Mouse (Mus musculus) stomach, embryonic 15.5 days (tissue): ENCODE measurements around the gene Lfng. TPM values are rescaled to one million over a fixed set of nuclear protein-coding genes. Genes with fewer than 3 reads are reported as not detected.

Experiments
- ATAC-seq: fragments of 200-750 bp; cut with Nextera tagmentation; 2 replicates; pipeline ENCODE4 v1.8.0; 2017; ENCODE audit warnings: low read depth, moderate number of reproducible peaks, moderate TSS enrichment; ENCODE audit not compliant: insufficient read depth, low FRiP score
- H3K27ac ChIP-seq: fragments of 300-500 bp; sonication (generic); 2 replicates; pipeline ENCODE4 v1.5.1; 2015; ENCODE audit warnings: mild to moderate bottlenecking, inconsistent platforms
- H3K27me3 ChIP-seq: fragments of 300-500 bp; sonication (generic); replicated peaks from 2 replicates; pipeline ENCODE4 v1.6.1; 2015; ENCODE audit warnings: inconsistent platforms
- H3K36me3 ChIP-seq: fragments of 300-500 bp; sonication (generic); 2 replicates; pipeline ENCODE4 v1.6.1; 2015; ENCODE audit warnings: inconsistent platforms
- H3K4me1 ChIP-seq: fragments of 300-500 bp; sonication (generic); 2 replicates; pipeline ENCODE4 v1.6.1; 2015; ENCODE audit warnings: inconsistent platforms
- H3K4me2 ChIP-seq: fragments of 300-500 bp; sonication (generic); 2 replicates; pipeline ENCODE4 v1.6.1; 2015; ENCODE audit warnings: mild to moderate bottlenecking, inconsistent platforms
- H3K4me3 ChIP-seq: fragments of 300-500 bp; sonication (generic); replicated peaks from 2 replicates; pipeline ENCODE4 v1.5.1; 2015; ENCODE audit warnings: inconsistent platforms
- H3K9ac ChIP-seq: fragments of 300-500 bp; sonication (generic); 2 replicates; pipeline ENCODE4 v1.6.1; 2015; ENCODE audit warnings: inconsistent platforms
- H3K9me3 ChIP-seq: fragments of 300-500 bp; sonication (generic); 2 replicates; pipeline ENCODE4 v1.6.1; 2016; ENCODE audit warnings: inconsistent platforms
- WGBS: fragments of 180-500 bp; shearing (Covaris S2); methylation state at CpG from one replicate; pipeline ENCODE4 v1.1.7; 2015; 5-methylcytosine and 5-hydroxymethylcytosine counted together
- polyA plus RNA-seq: library from polyadenylated mRNA; unstranded; fragments of >200 nt; fragmentation: Nextera tagmentation; extraction: Ambion mirVana; gene quantifications from 2 replicates; pipeline ENCODE4 v1.2.1, GENCODE M21; 2015

The Lfng gene
- polyA plus RNA-seq = 24.5 and 25.6 TPM in 2 replicates

GRCm38 (mm10) chr5:140607001-140607835 lies at the start of gene Lfng:
Gene Lfng, plus strand, starts transcription at chr5:140607320.
- under 1% methylated on average over 91 of the region's 91 CpGs for WGBS
- Histone ChIP-seq H3K4me1 (peaks cover 59% of the 10 kb centered on the region), H3K27me3 (peaks cover 12% of the 10 kb centered on the region)

GRCm38 (mm10) chr5:140562601-140563000 lies 44.5 kb upstream of the Lfng start:
- no peak overlapping the region for H3K4me3 ChIP-seq
- H3K27me3 ChIP-seq = no peaks in the 10 kb centered on the region
- no peak overlapping the region for H3K4me2 ChIP-seq
- H3K36me3 ChIP-seq = no peaks in the 10 kb centered on the region
- WGBS = 80% methylated on average over 9 of the region's 9 CpGs
- no peak overlapping the region for H3K9ac ChIP-seq
- H3K4me1 ChIP-seq = peaks cover 33% of the 10 kb centered on the region
- no peak overlapping the region for H3K27ac ChIP-seq
- no peaks in the 10 kb centered on the region for H3K9me3 ChIP-seq
- ATAC-seq = no peak

More at GRCm38 (mm10) chr5:140607001-140607835, at the start of gene Lfng:
- H3K36me3 ChIP-seq = no peaks in the 10 kb centered on the region
- H3K27ac ChIP-seq = peak within 1 kb of the TSS; percentile 97
- peak within 1 kb of the TSS; percentile 70 for H3K4me3 ChIP-seq
- peak within 1 kb of the TSS; percentile 83 for H3K4me2 ChIP-seq
- H3K9ac ChIP-seq = peak within 1 kb of the TSS; percentile 62
- ATAC-seq = peak; percentile 71
- no peaks in the 10 kb centered on the region for H3K9me3 ChIP-seq

DNA sequence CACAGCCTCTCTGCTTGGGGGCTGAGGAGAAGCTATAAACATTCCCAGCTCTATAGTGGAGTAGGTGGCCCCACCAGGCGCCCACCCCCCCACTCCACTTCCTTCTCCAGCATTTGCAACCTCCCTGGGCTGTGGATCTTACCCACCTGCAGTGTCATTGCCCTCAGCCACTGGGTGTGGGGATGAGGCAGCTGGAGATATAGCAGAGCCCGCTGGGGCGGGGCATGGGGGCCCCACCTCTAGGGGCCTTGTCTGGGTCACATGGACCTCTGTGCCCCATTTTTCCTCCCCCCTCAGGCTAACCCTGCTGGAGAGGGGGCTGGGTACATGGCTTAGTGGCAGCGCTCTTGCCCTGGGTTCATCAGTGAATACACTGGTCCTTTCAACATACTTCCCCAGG lies 42.2 kb upstream of the Lfng start, which contains the start of gene Grifin:
Gene Grifin, minus strand, starts transcription at position 176 of the 400 bp plus-strand sequence.
- H3K27ac ChIP-seq = peak within 1 kb of the TSS; percentile 66; the same call in 1 of the 2 replicates
- H3K9ac ChIP-seq = no peak within 1 kb of the TSS
- no peak within 1 kb of the TSS for H3K4me3 ChIP-seq
- no peak within 1 kb of the TSS for H3K4me2 ChIP-seq
- no peaks in the 10 kb centered on the region for H3K27me3 ChIP-seq
- no peak for ATAC-seq
- H3K4me1 ChIP-seq = peaks cover 43% of the 10 kb centered on the region
- WGBS = 72% methylated on average over 4 of the region's 4 CpGs
- no peaks in the 10 kb centered on the region for H3K36me3 ChIP-seq
- H3K9me3 ChIP-seq = no peaks in the 10 kb centered on the region

DNA sequence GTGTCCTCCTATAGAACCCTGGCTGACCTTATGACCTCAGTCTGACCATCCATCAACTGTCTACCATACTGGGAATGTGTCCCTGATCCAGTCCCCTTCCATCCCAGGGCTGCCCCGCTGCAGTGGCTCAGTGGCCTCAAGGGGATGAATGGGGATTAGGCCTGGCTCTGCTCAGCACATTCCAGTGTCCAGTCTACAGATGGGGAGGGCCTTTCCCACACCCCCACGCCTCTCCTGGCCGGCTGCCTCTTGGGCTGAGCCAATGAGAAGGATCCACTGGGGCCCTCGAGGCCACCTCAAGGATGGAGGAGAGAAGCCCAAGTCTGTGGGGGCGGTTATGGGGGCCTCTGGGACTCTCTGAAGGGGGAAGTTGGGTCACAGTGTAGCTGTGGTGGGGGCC lies 41.7 kb upstream of the Lfng start:
- Histone ChIP-seq H3K4me1 (peaks cover 43% of the 10 kb centered on the region), H3K4me2 (no peak overlapping the region), H3K27me3 (no peaks in the 10 kb centered on the region), H3K36me3 (no peaks in the 10 kb centered on the region), H3K9ac (no peak overlapping the region), H3K9me3 (no peaks in the 10 kb centered on the region), H3K4me3 (no peak overlapping the region), H3K27ac (no peak overlapping the region; the same call in 1 of the 2 replicates)
- WGBS = 33% methylated on average over 5 of the region's 5 CpGs
- peak; percentile 76 for ATAC-seq

- H3K4me2 ChIP-seq = no peak overlapping the region
- H3K36me3 ChIP-seq = no peaks in the 10 kb centered on the region
- 0 out of 2 replicates have a peak, but pooled peaks have one; percentile 28 for ATAC-seq
- no peaks in the 10 kb centered on the region for H3K9me3 ChIP-seq
- peaks cover 43% of the 10 kb centered on the region for H3K4me1 ChIP-seq
- H3K27ac ChIP-seq = peak overlapping the region; percentile 66; the same call in 1 of the 2 replicates
- no peak overlapping the region for H3K4me3 ChIP-seq
- no peaks in the 10 kb centered on the region for H3K27me3 ChIP-seq
- WGBS = 60% methylated on average over 6 of the region's 6 CpGs
- no peak overlapping the region for H3K9ac ChIP-seq
These were observed 41.3 kb upstream of the Lfng start for GRCm38 (mm10) chr5:140565856-140566255.

DNA sequence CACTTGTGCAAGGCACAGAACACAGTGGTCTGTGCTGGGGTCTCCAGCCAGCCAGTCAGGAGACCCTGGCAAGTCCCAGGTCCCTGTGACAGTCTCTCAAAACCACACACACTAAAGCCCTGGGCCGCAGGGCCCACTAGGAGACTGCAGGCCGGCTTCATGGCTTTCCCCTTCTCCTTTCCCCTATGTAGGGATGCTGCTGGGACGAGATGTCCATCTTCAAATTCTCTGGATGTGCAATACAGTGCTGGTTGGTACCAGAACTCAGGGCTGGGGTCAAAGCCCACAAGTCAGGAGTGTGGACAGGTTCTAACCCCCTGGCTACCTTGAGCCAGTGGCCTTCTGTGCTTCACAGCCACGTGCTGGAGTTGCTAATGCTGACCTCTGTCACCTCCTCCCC lies 40.8 kb upstream of the Lfng start:
- peaks cover 43% of the 10 kb centered on the region for H3K4me1 ChIP-seq
- H3K27me3 ChIP-seq = no peaks in the 10 kb centered on the region
- WGBS = 69% methylated on average over 4 of the region's 4 CpGs
- no peak for ATAC-seq
- H3K4me2 ChIP-seq = no peak overlapping the region
- no peaks in the 10 kb centered on the region for H3K36me3 ChIP-seq
- H3K4me3 ChIP-seq = no peak overlapping the region
- H3K9me3 ChIP-seq = no peaks in the 10 kb centered on the region
- no peak overlapping the region for H3K9ac ChIP-seq
- peak overlapping the region; percentile 66; the same call in 1 of the 2 replicates for H3K27ac ChIP-seq

GRCm38 (mm10) chr5:140567321-140567720 lies 39.8 kb upstream of the Lfng start:
- Histone ChIP-seq H3K9me3 (no peaks in the 10 kb centered on the region), H3K36me3 (no peaks in the 10 kb centered on the region), H3K4me2 (no peak overlapping the region), H3K27me3 (no peaks in the 10 kb centered on the region), H3K4me1 (peaks cover 43% of the 10 kb centered on the region), H3K4me3 (no peak overlapping the region), H3K9ac (no peak overlapping the region), H3K27ac (no peak overlapping the region; the same call in 1 of the 2 replicates)
- WGBS = 47% methylated on average over 11 of the region's 11 CpGs
- peak; percentile 16; the same call in 1 of the 2 replicates for ATAC-seq

GRCm38 (mm10) chr5:140567751-140568150 lies 39.4 kb upstream of the Lfng start:
- Histone ChIP-seq H3K4me3 (no peak overlapping the region), H3K27ac (no peak overlapping the region), H3K9me3 (no peaks in the 10 kb centered on the region), H3K36me3 (no peaks in the 10 kb centered on the region), H3K27me3 (no peaks in the 10 kb centered on the region), H3K4me2 (no peak overlapping the region), H3K9ac (no peak overlapping the region), H3K4me1 (peaks cover 43% of the 10 kb centered on the region)
- ATAC-seq = no peak
- WGBS = 92% methylated on average over 5 of the region's 5 CpGs

DNA sequence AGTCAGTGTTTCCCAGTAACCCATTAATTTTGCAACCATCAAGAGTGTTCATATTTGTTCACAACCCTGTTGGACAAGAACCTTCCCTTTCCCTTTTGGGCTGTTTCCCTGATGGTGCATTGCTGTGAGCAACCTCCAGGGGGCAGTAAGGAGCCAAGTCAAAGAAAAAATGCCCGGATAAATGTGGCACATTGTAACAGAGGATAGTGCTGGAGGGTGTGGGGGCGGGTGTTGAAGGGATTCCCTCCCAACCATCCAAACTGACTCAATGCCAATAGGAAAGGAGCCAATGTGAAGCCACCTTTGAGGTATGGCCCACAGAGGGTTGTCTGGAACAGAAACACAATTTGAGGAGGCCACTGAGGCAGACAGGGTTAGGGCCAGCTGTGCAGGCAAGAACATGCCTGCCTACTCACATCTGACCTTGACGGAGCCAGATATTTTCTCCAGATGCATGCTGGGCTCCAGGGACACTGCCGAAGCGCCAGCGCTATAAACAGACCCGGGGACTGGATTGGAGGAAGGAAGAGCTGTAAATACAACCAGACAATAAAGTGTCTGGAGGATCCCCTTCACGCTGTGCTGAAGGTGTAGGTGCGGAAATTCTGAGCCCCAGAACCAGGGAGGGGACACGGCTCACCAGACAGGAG lies 38.7 kb upstream of the Lfng start:
- no peak overlapping the region for H3K4me2 ChIP-seq
- WGBS = 44% methylated on average over 10 of the region's 10 CpGs
- H3K9me3 ChIP-seq = no peaks in the 10 kb centered on the region
- H3K27ac ChIP-seq = peak overlapping the region; percentile 18; the same call in 1 of the 2 replicates
- peaks cover 43% of the 10 kb centered on the region for H3K4me1 ChIP-seq
- no peak for ATAC-seq
- H3K4me3 ChIP-seq = no peak overlapping the region
- no peaks in the 10 kb centered on the region for H3K27me3 ChIP-seq
- no peaks in the 10 kb centered on the region for H3K36me3 ChIP-seq
- no peak overlapping the region for H3K9ac ChIP-seq

DNA sequence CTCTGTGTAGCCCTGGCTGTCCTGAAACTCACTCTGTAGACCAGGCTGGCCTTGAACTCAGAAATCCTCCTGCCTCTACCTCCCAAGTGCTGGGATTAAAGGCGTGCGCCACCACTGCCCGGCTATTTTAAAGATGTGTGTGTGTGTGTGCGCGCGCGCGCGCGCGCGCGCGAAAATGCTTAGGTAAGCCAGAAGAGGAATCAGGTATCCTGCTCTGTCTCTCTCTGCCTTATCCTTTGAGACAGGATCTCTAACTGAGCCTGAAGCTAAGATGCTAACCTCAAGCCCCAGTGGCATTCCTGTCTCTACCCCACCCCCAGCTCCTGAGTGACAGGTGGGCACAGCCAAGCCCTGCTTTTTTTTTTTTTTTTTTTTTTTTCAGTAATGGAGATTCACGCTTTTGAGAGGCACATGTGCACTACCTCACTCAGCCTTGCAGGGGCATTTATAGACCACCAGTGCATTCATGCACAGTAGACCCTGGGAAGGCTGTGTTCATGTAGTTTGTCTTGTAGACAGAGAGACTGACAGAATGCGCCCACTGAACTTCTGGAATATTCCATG lies 38.0 kb upstream of the Lfng start:
- H3K36me3 ChIP-seq = no peaks in the 10 kb centered on the region
- H3K9me3 ChIP-seq = no peaks in the 10 kb centered on the region
- H3K9ac ChIP-seq = no peak overlapping the region
- no peak overlapping the region for H3K4me2 ChIP-seq
- H3K4me1 ChIP-seq = peaks cover 43% of the 10 kb centered on the region
- H3K4me3 ChIP-seq = no peak overlapping the region
- H3K27ac ChIP-seq = no peak overlapping the region
- H3K27me3 ChIP-seq = no peaks in the 10 kb centered on the region
- ATAC-seq = no peak
- 82% methylated on average over 16 of the region's 16 CpGs for WGBS

DNA sequence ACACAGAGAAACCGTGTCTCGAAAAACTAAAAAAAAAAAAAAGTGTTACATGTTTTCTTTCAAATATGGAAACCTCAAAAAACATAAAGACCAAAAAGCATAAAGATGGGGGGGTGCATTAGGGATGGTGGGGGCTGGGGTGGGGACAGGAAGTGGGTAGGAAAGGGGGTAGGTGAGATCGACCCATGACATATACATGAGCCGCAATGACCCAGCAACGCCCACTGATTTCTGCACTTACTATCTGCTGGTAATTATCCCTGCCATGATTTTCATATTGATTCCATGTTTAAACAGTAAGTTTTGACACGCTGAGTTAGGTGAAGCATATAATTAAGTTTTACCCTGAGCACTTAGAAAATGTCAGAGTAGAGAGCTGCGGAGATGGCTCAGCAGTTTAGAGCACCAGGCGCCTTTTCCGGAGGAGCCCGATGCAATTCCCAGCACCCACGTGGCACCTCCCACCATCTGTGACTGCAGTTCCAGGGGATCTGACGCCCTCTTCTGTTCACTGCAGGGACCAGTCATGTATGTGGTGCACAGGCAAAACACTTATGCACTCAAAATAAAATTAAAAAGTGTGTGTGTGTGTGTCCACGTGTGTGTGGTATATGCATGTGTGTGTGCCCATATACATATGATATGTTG lies 36.8 kb upstream of the Lfng start:
- H3K36me3 ChIP-seq = no peaks in the 10 kb centered on the region
- H3K9me3 ChIP-seq = no peaks in the 10 kb centered on the region
- no peak overlapping the region for H3K4me3 ChIP-seq
- ATAC-seq = no peak
- no peak overlapping the region for H3K4me2 ChIP-seq
- H3K27ac ChIP-seq = no peak overlapping the region
- H3K4me1 ChIP-seq = peaks cover 33% of the 10 kb centered on the region
- 91% methylated on average over 13 of the region's 13 CpGs for WGBS
- H3K27me3 ChIP-seq = no peaks in the 10 kb centered on the region
- no peak overlapping the region for H3K9ac ChIP-seq
